Comparison of ENCODE assay signal across 9 mouse cellular contexts in genomic region chr11:120307566-120308430, GRCm38 (mm10). TPM values are rescaled to one million over a fixed set of nuclear protein-coding genes. Genes with fewer than 3 reads are reported as not detected.
A peak's percentile ranks its signal among the peaks of the same experiment; 100 is the strongest.
DNase-seq lines count a peak whose midpoint lies in the region; ATAC-seq and TF ChIP-seq lines count a peak whose summit lies in the region.
"Had no signal": no experiment of that assay in that cellular context is flagged by ENCODE, and none has a peak within 500 bp of the region (broad histone marks: within the 10 kb centered on the region; RNA-seq: fewer than 3 reads in every experiment).

No protein-coding gene starts in this region.

- 6% methylated on average over 19 of the region's 19 CpGs for WGBS in forebrain, embryonic 13.5 days
- 6% methylated on average over 19 of the region's 19 CpGs for WGBS in lung, adult 2 months
- 11% methylated on average over 19 of the region's 19 CpGs for WGBS in thymus, adult 2 months

- H3K36me3 ChIP-seq in forebrain, embryonic 13.5 days (ENCODE audit: poor library complexity, severe bottlenecking), result no peaks in the 10 kb centered on the region
- no peaks in the 10 kb centered on the region for H3K36me3 ChIP-seq in thymus, adult 2 months (ENCODE audit: control insufficient read depth, insufficient read depth, low read length)
- H3K36me3 ChIP-seq: hindbrain, embryonic 15.5 days had no signal

- TF ChIP-seq POLR2A in lung, adult 2 months (IDR thresholded peaks at IDR 0.05; ENCODE audit: borderline replicate concordance, extremely low read depth, low read depth, low read length), result no peak
- no peak for TF ChIP-seq POLR2A in thymus, adult 2 months (IDR thresholded peaks at IDR 0.05; ENCODE audit: control insufficient read depth, extremely low read depth, insufficient read depth, low read length, poor library complexity)

- H3K9me3 ChIP-seq in forebrain, embryonic 13.5 days (replicated peaks), result no peaks in the 10 kb centered on the region
- H3K9me3 ChIP-seq: hindbrain, embryonic 15.5 days had no signal

- intact Hi-C loops in heart, postnatal 14 days (cut with DNase I), result loop anchor here (1.0 to 5.0 kb wide), 4 partner anchors 71 to 196 kb away; no protein-coding TSS in a partner anchor

- H3K27ac ChIP-seq in forebrain, embryonic 13.5 days, result 0 out of 2 replicates have a peak overlapping the region, but pooled peaks have one; percentile 10
- no peak overlapping the region for H3K27ac ChIP-seq in thymus, adult 2 months (ENCODE audit: control insufficient read depth, insufficient read depth, low read length)
- H3K27ac ChIP-seq: hindbrain, embryonic 15.5 days had no signal

- no peak overlapping the region for H3K4me3 ChIP-seq in forebrain, embryonic 13.5 days
- no peak overlapping the region for H3K4me3 ChIP-seq in lung, adult 2 months (replicated peaks; ENCODE audit: extremely low read depth, low read depth, low read length)
- H3K4me3 ChIP-seq in thymus, adult 2 months (ENCODE audit: control insufficient read depth, insufficient read depth, low read length), result no peak overlapping the region
- H3K4me3 ChIP-seq: hindbrain, embryonic 15.5 days had no signal

- H3K9ac ChIP-seq in forebrain, embryonic 13.5 days, result 0 out of 2 replicates have a peak overlapping the region, but pooled peaks have one; percentile 8
- H3K9ac ChIP-seq: hindbrain, embryonic 15.5 days had no signal

- DNase-seq in brain, embryonic 18.5 days (ENCODE audit: low read depth, low spot score), result peak; percentile 79
- peak; percentile 96 to 98 for DNase-seq in heart, postnatal 14 days
- peak; percentile 97 for DNase-seq in layer of hippocampus, adult 11-12 months (ENCODE audit: low spot score)
- peak; percentile 95 for DNase-seq in lung, adult 2 months
- peak; percentile 82 for DNase-seq in ovary, adult 18-20 months (ENCODE audit: low spot score)
- peak; percentile 90 for DNase-seq in thymus, adult 2 months

- peaks cover 24% of the 10 kb centered on the region for H3K27me3 ChIP-seq in forebrain, embryonic 13.5 days
- no peaks in the 10 kb centered on the region for H3K27me3 ChIP-seq in thymus, adult 2 months (ENCODE audit: control insufficient read depth, insufficient read depth, low read length)
- H3K27me3 ChIP-seq: hindbrain, embryonic 15.5 days had no signal

- ATAC-seq in CD4-positive, CD25-positive, alpha-beta regulatory T cell, adult 4 months, result peak; percentile 25
- no peak for ATAC-seq in forebrain, embryonic 13.5 days

- H3K4me2 ChIP-seq in forebrain, embryonic 13.5 days, result no peak overlapping the region
- H3K4me2 ChIP-seq: hindbrain, embryonic 15.5 days had no signal

- peak; percentile 87 for TF ChIP-seq CTCF in lung, adult 2 months (IDR thresholded peaks at IDR 0.05; ENCODE audit: insufficient read depth, low read length)
- TF ChIP-seq CTCF in thymus, adult 2 months (IDR thresholded peaks at IDR 0.05; ENCODE audit: borderline replicate concordance, control insufficient read depth, extremely low read depth, insufficient read depth, low read length, poor library complexity), result peak; percentile 86

- H3K4me1 ChIP-seq in forebrain, embryonic 13.5 days, result peaks cover 57% of the 10 kb centered on the region
- peaks cover 10% of the 10 kb centered on the region for H3K4me1 ChIP-seq in lung, adult 2 months (ENCODE audit: control insufficient read depth, insufficient read depth, low read length)
- peaks cover 40% of the 10 kb centered on the region for H3K4me1 ChIP-seq in thymus, adult 2 months (replicated peaks; ENCODE audit: control insufficient read depth, insufficient read depth, low read length)

RNA-seq across cellular contexts. Expression of gene Actg1, which starts 40.5 kb away (rescaled TPM):
- polyA plus RNA-seq in CD4-positive, CD25-positive, alpha-beta regulatory T cell, adult 4 months (2017; shearing (Covaris generic)), result 1,000 to 10,000 TPM; 2,387 to 3,192 TPM
- 3,229 and 3,555 TPM in 2 replicates for polyA plus RNA-seq in forebrain, embryonic 13.5 days (2015; fragmentation: Nextera tagmentation; extraction: Ambion mirVana)
- total RNA-seq in heart, postnatal 14 days (2021), result 100 to 1,000 TPM; 451 to 520 TPM
- polyA plus RNA-seq in lung, adult 2 months (2012; rRNA removed), result 941 and 1,175 TPM in 2 replicates
- polyA plus RNA-seq in thymus, adult 2 months (2012; rRNA removed), result 1,233 and 1,455 TPM in 2 replicates

RNA-seq across cellular contexts. Expression of gene Fscn2, which starts 53.5 kb away (rescaled TPM):
- under 1 TPM; 0.67 to 0.99 TPM for polyA plus RNA-seq in CD4-positive, CD25-positive, alpha-beta regulatory T cell, adult 4 months (2017; shearing (Covaris generic))
- polyA plus RNA-seq in forebrain, embryonic 13.5 days (2015; fragmentation: Nextera tagmentation; extraction: Ambion mirVana), result 1.3 and 1.7 TPM in 2 replicates
- not detected for total RNA-seq in heart, postnatal 14 days (2021)
- polyA plus RNA-seq in lung, adult 2 months (2012; rRNA removed), result 0.06 and 0.60 TPM in 2 replicates
- polyA plus RNA-seq in thymus, adult 2 months (2012; rRNA removed), result 0.19 and 0.37 TPM in 2 replicates
